Mouse (Mus musculus) inflammation-experienced regulatory T-cells, adult 6 months (primary cell): ENCODE results near the gene Atpaf2. TPM values are rescaled to one million over a fixed set of nuclear protein-coding genes. Genes with fewer than 3 reads are reported as not detected.

Experiments used
- polyA plus RNA-seq, 3 experiments: library from polyadenylated mRNA; unstranded; fragments of 100-300 nt; shearing (Covaris generic); gene quantifications; one replicate each; pipeline ENCODE4 v1.2.1; 2017

Atpaf2 gene
- polyA plus RNA-seq, 3 experiments from 2014 or later = 35.8 to 45.1 (median 43.9) TPM

Other genes with a start within 250 kb of the Atpaf2 start
- gene Srebf1, start 195.9 kb downstream of the Atpaf2 start, polyA plus RNA-seq = 10 to 100 TPM; 21.7 to 26.7 (median 24.3) TPM
- 10 to 100 TPM in 2 of 3 experiments, 1 to 10 TPM in 1; 8.9 to 34.5 (median 24.4) TPM for gene Tom1l2, start 65.6 kb downstream of the Atpaf2 start, polyA plus RNA-seq
- gene Drc3, start 65.1 kb downstream of the Atpaf2 start, polyA plus RNA-seq = under 1 TPM; 0.25 to 0.87 (median 0.42) TPM
- 10 to 100 TPM in 1 of 3 experiments, 1 to 10 TPM in 2; 9.8 to 12.6 (median 10.0) TPM for gene Gid4, start 1.3 kb downstream of the Atpaf2 start, polyA plus RNA-seq
- gene Drg2, start 36.1 kb upstream of the Atpaf2 start, polyA plus RNA-seq = 10 to 100 TPM; 44.3 to 68.8 (median 50.2) TPM
- gene Myo15, start 50.9 kb upstream of the Atpaf2 start, polyA plus RNA-seq = under 1 TPM in 1 of 3 experiments, not detected in 2; 0.09 TPM
- gene Alkbh5, start 117.9 kb upstream of the Atpaf2 start, polyA plus RNA-seq = 10 to 100 TPM; 29.6 to 44.0 (median 41.0) TPM